Mouse (Mus musculus): Measurements from ENCODE around the gene Vps50. TPM values are rescaled to one million over a fixed set of nuclear protein-coding genes. Genes with fewer than 3 reads are reported as not detected.
"Not testable (repeated sequence)": the region's sequence is repeated elsewhere in the genome, so short reads cannot be mapped to it uniquely, and the experiment has no call there.

Gene Vps50
- polyA plus RNA-seq, 1 experiment = 12.0 TPM

DNA sequence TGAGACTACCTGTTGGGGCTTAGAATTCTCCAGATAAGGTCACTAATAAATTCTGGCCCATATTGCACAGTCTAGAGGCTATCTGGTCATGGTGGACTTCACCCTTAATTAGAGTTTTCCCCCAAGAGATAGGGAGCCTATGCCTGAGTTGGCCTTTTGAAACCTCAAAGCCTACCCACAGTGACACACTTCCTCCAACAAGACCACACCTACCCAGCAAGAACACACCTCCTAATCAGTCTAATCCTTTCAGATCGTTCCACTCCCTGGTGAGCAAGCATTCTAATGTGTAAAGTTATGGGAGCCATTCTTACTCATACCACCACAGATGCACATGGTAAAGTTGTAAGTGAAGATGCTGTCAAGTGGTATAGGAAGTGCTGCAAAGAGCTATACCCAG lies 37.9 kb downstream of the Vps50 start:
- DNase-seq (ENCODE audit: low spot score) = no peak

DNA sequence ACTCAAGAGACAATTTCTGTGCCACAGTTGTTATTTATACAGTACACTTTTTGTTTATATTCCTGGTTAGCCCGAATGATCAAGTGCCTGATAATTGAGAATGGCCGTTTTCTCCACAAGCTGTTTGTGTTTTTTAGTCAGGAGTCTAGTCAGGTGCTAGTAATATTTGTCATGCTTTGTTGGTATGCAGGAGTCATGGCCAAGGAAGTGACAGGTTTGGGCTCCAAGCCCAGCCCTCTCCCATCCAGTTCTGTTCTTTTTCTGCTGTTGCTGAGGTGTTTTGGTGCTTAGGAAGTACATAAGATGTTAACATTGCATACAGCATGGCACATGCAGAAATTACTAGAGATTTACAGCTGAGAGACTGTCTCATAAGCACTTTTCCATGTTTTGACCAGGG lies 41.3 kb downstream of the Vps50 start:
- no peak for DNase-seq (ENCODE audit: low spot score)

- no peak for DNase-seq (ENCODE audit: low spot score)
Observed at GRCm38 (mm10) chr6:3543862-3544261, 45.7 kb downstream of the Vps50 start.

DNA sequence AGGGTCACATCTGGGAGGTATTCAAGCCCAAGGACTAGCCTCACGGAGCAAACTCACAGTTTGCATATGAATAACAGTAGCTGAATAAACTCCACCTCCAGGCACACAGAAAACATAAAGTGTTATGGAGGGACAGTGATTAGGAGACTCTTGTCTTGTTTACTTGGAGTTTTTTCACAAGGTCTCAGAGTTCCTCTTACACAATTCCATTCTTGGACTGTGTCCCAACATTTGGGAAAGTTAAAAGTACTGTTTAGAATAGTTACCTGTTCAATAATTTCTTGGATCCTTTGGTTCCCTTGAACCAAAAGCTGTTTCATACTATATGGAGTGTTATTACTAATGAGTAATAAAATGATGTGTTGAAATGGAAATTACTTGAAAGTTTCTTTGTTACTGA lies 46.8 kb downstream of the Vps50 start:
- no peak for DNase-seq (ENCODE audit: low spot score)

DNA sequence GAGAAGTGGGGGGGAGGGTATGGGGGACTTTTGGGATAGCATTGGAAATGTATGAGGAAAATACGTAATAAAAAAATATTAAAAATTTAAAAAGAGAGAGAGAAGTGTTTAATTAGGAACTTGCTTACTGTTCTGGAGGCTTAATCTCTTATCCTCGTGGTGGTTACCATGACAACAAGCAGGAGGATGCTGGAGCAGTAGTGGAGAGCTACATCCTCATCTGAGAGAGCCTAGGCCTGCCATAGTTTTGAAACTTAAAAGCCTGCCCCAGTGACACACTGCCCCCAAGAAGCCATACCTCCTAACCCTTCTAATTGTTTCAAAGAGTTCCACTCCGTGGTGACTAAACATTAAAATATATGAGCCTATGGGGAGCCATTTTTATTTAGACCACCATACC lies 50.8 kb downstream of the Vps50 start:
- no peak for DNase-seq (ENCODE audit: low spot score)

DNA sequence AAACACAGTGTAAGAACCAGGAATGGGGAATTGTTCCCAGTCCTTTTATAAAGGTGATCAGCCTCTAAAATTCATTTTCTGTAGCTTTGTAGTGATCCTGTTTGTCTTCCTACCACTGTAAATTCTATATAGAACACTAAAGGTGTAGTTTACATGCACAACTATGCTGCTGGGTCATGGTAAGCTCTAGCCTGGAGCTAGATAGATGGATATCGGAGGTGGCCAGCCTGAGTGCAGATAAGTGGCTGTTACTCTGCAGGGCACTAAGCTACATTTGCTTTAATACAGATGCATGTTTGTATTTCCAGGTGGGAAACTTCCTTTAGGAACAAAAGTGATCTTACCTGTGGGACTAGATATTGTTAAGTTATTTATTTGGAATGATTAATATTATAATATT lies 51.8 kb downstream of the Vps50 start:
- no peak for DNase-seq (ENCODE audit: low spot score)

GRCm38 (mm10) chr6:3552681-3553080 lies 54.5 kb downstream of the Vps50 start:
- DNase-seq (ENCODE audit: low spot score) = not testable (repeated sequence)

DNA sequence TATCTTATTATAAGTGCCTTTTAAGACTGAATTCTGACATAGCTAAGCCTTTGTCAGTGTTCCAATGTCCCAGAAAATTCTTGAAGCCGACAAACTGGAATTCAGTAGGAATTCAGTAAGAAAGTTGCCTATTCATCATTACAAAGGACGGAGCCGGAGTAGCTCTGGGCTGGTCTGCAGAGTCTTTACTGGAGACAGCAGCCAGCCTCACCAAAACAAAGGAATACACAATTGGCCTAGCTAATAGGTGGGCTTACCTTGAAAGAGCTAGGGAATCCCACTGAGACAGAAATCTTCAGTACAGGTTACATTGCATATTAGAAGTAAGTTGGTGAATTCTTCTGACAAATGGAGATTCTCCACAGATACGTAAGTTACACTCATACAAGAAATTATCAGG lies 59.0 kb downstream of the Vps50 start:
- no peak for DNase-seq (ENCODE audit: low spot score)

GRCm38 (mm10) chr6:3560009-3560408 lies 61.8 kb downstream of the Vps50 start:
- no peak for DNase-seq (ENCODE audit: low spot score)

DNA sequence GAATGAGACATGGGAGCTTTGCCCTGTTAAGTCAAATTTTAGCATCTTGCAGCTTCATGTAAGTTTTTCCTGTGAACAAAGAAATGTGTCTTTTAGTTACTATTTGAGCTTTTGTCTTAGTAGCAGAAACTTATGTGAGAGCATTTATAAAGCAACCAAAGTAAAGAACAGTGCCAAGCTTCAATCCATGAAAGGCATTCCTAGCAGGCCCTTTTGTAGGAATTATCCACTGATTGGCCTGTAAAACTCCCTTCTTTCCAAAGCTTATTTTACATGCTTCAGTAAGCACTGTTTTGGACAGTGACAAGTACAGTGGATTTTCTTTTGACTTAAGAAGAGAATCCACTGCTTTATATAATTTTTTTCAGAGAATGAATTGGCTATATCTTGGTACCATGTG lies 64.1 kb downstream of the Vps50 start:
- no peak for DNase-seq (ENCODE audit: low spot score)

DNA sequence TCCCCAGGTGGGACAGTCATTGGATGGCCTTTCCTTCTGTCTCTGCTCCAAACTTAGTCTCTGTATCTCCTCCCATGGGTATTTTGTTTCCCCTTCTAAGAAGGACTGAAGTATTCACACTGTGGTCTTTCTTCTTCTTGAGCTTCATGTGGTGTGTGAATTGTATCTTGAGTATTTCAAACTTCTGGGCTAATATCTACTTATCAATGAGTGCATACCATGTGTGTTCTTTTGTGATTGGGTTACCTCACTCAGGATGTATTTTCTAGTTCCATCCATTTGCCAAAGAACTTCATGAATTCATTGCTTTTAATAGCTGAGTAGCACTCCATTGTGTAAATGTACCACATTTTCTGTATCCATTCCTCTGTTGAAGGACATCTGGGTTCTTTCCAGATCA lies 65.9 kb downstream of the Vps50 start:
- not testable (repeated sequence) for DNase-seq (ENCODE audit: low spot score)

DNA sequence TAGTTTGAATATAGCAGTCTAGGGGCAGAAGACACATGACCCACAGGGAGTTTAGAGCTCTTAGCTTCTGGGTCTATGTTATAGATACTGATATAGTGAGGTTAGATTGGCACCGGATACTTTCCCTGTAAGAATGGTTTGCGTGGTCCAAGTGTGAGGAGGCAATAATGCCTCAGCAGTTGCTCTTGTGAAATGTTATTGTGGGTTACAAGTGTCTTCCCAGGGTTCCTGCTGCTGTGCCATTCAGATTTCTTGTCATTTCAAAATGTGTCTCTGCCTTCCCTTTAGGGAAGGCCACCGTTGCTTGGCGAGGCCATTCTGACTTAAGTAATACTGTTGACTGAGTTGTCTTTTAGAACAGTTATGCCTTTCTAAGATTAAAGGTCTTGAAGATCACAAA lies 66.8 kb downstream of the Vps50 start:
- DNase-seq (ENCODE audit: low spot score) = no peak

- no peak for DNase-seq (ENCODE audit: low spot score)
Observed at GRCm38 (mm10) chr6:3565667-3566066, 67.5 kb downstream of the Vps50 start.

- no peak for DNase-seq (ENCODE audit: low spot score)
Observed at GRCm38 (mm10) chr6:3567071-3567610, 69.0 kb downstream of the Vps50 start.

GRCm38 (mm10) chr6:3572221-3572815 lies 74.1 kb downstream of the Vps50 start:
- DNase-seq (ENCODE audit: low spot score) = no peak

DNA sequence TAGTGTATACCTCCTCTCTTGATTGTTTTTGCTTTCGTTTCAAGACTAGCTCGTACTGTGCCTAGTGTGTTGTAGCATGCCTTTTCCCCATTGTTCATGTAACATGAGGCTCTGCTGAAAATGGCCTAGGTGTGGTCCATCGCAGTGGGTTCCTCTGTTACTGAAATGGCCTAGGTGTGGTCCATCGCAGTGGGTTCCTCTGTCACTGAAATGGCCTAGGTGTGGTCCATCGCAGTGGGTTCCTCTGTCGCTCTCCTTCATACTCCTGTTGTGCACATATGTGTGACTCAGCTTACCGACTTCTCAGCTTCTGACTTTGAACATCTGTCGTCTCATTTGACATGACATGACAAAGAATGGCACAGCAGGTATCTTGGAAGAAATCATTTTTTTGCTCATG lies 75.6 kb downstream of the Vps50 start:
- DNase-seq (ENCODE audit: low spot score) = no peak

- no peak for DNase-seq (ENCODE audit: low spot score)
Observed at GRCm38 (mm10) chr6:3585402-3585801, 87.2 kb downstream of the Vps50 start.

DNA sequence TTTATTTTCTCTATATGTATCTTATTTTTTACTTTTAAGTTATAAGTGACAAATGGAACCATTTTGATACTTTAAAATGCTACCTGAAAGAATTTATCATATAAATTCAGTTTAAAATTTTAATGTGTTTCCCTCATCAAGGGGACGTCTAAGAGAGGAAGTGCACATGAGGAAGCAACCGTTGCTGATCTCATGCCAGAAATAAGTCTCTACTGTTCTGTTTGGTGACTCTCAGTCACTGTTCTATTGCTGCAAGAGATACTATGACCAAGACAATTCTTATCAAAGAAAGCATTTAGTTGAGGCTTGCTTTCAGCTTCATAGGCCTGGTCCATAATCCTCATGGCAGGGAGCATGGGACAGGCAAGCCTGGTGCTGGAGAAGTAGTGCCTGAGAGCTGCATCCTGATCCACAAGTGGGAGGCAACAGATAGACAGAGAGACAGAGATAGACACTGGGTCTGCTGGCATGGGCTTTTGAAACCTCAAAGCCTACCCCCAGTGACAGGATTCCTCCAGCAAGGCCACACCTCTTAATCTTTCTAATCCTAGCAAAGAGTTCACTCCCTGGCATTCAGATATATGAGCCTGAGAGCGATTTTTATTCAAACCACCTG lies 92.2 kb downstream of the Vps50 start:
- DNase-seq (ENCODE audit: low spot score) = no peak

- no peak for DNase-seq (ENCODE audit: low spot score)
Observed at GRCm38 (mm10) chr6:3594246-3594645, 96.1 kb downstream of the Vps50 start.

DNA sequence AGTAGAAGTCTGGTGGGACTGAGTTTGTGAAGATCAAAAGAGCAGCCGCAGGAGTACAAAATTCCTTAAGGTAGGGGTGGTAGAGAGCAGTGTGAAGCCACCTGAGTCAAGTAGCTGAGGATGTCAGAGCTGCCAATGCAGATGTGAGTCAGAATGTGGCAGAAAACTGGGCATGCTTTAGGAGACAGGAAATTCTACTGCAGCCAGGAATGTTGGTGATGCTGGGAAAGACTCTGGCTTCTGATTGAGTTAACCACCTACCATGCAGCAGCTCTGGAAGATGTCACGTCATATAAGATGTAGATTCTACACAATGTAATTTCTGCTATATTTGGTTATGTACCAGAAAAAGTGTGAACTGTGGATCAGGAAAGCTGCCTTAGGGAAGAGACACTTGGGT lies 114.6 kb downstream of the Vps50 start:
- DNase-seq (ENCODE audit: low spot score) = no peak

GRCm38 (mm10) chr6:3620428-3621387 lies 122.5 kb downstream of the Vps50 start:
- not testable (repeated sequence) for DNase-seq (ENCODE audit: low spot score)
